Mouse (Mus musculus): ENCODE measurements around the gene Krt73. TPM values are rescaled to one million over a fixed set of nuclear protein-coding genes. Genes with fewer than 3 reads are reported as not detected.

Gene Krt73
- not detected for polyA plus RNA-seq (2017; shearing (Covaris generic))

DNA sequence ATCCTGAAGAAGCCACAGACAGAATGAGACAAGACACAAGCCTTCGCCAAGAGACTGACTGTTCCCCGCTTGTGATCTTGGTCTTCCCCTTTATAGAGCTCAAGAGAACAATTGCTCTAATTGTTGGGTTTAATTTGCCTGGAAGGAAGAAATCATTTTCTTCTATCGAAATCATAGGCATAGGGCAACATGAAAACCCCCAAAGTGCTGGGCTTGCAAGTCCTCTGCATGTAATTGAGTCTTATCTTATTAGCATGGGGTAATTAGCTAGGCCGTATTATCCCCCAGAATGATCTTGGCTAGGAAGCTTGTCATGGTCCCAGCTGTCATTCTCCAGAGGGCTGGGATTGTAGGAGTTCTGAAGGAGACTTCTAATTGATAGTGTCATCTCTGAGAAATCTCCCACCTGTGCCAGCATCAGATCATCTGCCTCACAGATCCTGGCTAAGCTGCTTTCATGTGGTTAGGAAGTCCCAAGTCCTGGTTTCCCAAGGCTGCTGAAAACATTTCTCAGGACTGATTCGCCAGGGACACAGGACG is at the start of gene Krt73:
Gene Krt73, minus strand, starts transcription at position 51 of the 540 bp plus-strand sequence.

DNA sequence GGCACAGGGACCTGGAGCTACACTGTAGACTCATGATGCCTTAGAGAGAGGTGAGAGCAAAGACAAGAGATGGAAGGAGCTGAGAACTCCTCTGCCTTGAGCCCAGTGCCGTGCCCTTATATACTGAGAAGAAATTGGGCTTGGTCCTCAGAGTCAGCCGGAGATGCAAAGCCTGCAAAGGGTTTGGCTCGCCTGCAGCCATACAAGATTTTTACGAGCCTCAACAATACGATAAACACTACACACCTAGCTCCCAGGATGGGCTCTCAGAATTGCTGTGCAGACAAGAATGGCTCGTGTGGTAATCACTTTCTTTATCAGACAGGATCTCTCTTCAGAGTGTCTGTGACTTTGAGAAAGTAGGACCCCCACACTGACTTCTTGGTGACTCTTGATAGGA is 48.5 kb upstream of the Krt73 start, which contains the start of gene Krt1:
Gene Krt1, minus strand, starts transcription at position 101 of the 400 bp plus-strand sequence.

DNA sequence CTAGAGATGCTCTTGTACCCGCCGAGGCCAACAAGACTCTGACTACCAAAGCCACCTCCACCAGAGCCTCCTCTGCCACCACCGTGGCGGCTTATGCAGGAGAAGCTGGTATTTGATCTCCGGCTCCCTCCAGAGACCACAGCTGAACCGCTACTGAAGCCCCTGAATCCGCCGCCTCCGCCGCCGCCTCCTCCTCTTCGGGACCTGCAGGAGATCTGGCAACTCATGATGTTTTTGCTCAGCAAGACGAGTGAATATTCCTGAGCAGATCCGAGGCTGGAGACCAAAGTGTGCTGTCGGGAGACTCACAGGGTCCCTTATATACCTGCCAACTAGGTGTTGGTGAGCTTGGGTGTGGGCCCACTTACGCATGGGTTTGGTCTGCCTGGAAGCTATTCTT is 15.7 kb upstream of the Krt73 start, which contains the start of gene Krt2:
Gene Krt2, minus strand, starts transcription at position 295 of the 400 bp plus-strand sequence.

DNA sequence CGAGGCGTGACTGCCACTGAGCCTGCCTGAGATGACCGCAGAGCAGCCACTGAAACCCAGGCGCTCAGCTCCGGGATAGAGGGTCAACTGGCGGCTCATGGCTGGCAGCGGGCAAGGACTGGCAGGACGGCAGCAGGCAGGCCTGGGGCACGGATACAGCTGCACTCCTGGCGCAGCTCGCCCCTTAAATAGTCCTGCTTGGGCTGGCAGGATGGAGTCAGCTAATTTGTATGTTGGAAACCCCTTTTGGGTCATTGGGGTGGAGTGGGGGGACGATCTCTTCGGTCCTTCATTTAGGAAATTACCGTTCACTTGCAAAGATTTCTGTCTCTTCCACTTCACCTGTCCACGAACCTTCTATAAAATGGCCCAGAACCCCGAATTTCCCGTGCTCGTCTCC is 15.8 kb downstream of the Krt73 start, which contains the start of gene Krt72:
Gene Krt72, minus strand, starts transcription at position 101 of the 400 bp plus-strand sequence.

Other genes with a start within 250 kb of the Krt73 start
- gene Krt90, start 239.4 kb downstream of the Krt73 start, polyA plus RNA-seq (2017; shearing (Covaris generic)): not detected
- 0.19 TPM for gene Krt75, start 228.4 kb downstream of the Krt73 start, polyA plus RNA-seq (2017; shearing (Covaris generic))
- gene Gm5414, start 174.2 kb downstream of the Krt73 start, polyA plus RNA-seq (2017; shearing (Covaris generic)): not detected
- gene Gm5478, start 155.0 kb downstream of the Krt73 start, polyA plus RNA-seq (2017; shearing (Covaris generic)): not detected
- not detected for gene Krt6b, start 122.1 kb downstream of the Krt73 start, polyA plus RNA-seq (2017; shearing (Covaris generic))
- gene Krt6a, start 108.0 kb downstream of the Krt73 start, polyA plus RNA-seq (2017; shearing (Covaris generic)): not detected
- gene Krt5, start 89.4 kb downstream of the Krt73 start, polyA plus RNA-seq (2017; shearing (Covaris generic)): not detected
- gene Krt71, start 59.2 kb downstream of the Krt73 start, polyA plus RNA-seq (2017; shearing (Covaris generic)): not detected
- not detected for gene Krt72, start 15.9 kb downstream of the Krt73 start, polyA plus RNA-seq (2017; shearing (Covaris generic))
- gene Krt2, start 15.8 kb upstream of the Krt73 start, polyA plus RNA-seq (2017; shearing (Covaris generic)): not detected
- 0.62 TPM for gene Krt1, start 48.4 kb upstream of the Krt73 start, polyA plus RNA-seq (2017; shearing (Covaris generic))
- gene Krt77, start 67.4 kb upstream of the Krt73 start, polyA plus RNA-seq (2017; shearing (Covaris generic)): not detected
- not detected for gene Krt76, start 90.6 kb upstream of the Krt73 start, polyA plus RNA-seq (2017; shearing (Covaris generic))
- not detected for gene Krt4, start 122.4 kb upstream of the Krt73 start, polyA plus RNA-seq (2017; shearing (Covaris generic))
- not detected for gene Krt79, start 138.0 kb upstream of the Krt73 start, polyA plus RNA-seq (2017; shearing (Covaris generic))
- gene Krt78, start 151.9 kb upstream of the Krt73 start, polyA plus RNA-seq (2017; shearing (Covaris generic)): not detected
- gene Krt8, start 202.1 kb upstream of the Krt73 start, polyA plus RNA-seq (2017; shearing (Covaris generic)): not detected
- gene Krt18, start 225.8 kb upstream of the Krt73 start, polyA plus RNA-seq (2017; shearing (Covaris generic)): not detected

All from effector memory CD4-positive, alpha-beta T cell, adult 5 months (primary cell).